Mouse (Mus musculus) erythroid progenitor cell, adult 5-6 weeks (primary cell): Measurements from ENCODE around the gene Fam84b. TPM values are rescaled to one million over a fixed set of nuclear protein-coding genes. Genes with fewer than 3 reads are reported as not detected.

Source experiments
- ATAC-seq: replicated peaks from 2 replicates; pipeline ENCODE4 v1.8.0; 2016; ENCODE audit warnings: moderate number of reproducible peaks, mild to moderate bottlenecking, moderate TSS enrichment, inconsistent platforms; ENCODE audit not compliant: poor library complexity, low FRiP score, severe bottlenecking
- total RNA-seq, 2 experiments: library from RNA; stranded (forward) in 1 of 2; stranded (reverse) in 1 of 2; fragments of 150-400 nt in 1 of 2; fragments of 186-747, 209-891 nt in 1 of 2; gene quantifications; 2 replicates each; pipeline versions ENCODE4 v1.2.3 to v1.2.4; 2015 to 2017; ENCODE audit warnings: low replicate concordance in 2 of 2

Fam84b gene
- total RNA-seq, 2 experiments from 2014 or later: 0.61 TPM; not detected in 1

- ATAC-seq: no peak
Measured at GRCm38 (mm10) chr15:60834598-60835571, 18.7 kb downstream of the Fam84b start.

GRCm38 (mm10) chr15:60833476-60834218 is 19.9 kb downstream of the Fam84b start:
- no peak for ATAC-seq

GRCm38 (mm10) chr15:60832586-60832985 is 21.0 kb downstream of the Fam84b start:
- ATAC-seq: no peak

- no peak for ATAC-seq
Measured at GRCm38 (mm10) chr15:60826226-60826625, 27.4 kb downstream of the Fam84b start.

GRCm38 (mm10) chr15:60824751-60825227 is 28.8 kb downstream of the Fam84b start:
- ATAC-seq: no peak; the same call in 1 of the 2 replicates

GRCm38 (mm10) chr15:60823870-60824709 is 29.5 kb downstream of the Fam84b start:
- no peak; the same call in 1 of the 2 replicates for ATAC-seq

- no peak for ATAC-seq
Measured at GRCm38 (mm10) chr15:60823620-60823869, 30.0 kb downstream of the Fam84b start.

- ATAC-seq: no peak
Measured at GRCm38 (mm10) chr15:60822803-60823619, 30.6 kb downstream of the Fam84b start.

- ATAC-seq: no peak
Measured at GRCm38 (mm10) chr15:60822101-60822802, 31.3 kb downstream of the Fam84b start.

GRCm38 (mm10) chr15:60818500-60818899 is 35.1 kb downstream of the Fam84b start:
- ATAC-seq: no peak

- ATAC-seq: no peak
Measured at GRCm38 (mm10) chr15:60816478-60816877, 37.1 kb downstream of the Fam84b start.

GRCm38 (mm10) chr15:60814542-60814941 is 39.0 kb downstream of the Fam84b start:
- ATAC-seq: no peak

GRCm38 (mm10) chr15:60793041-60793673 is 60.4 kb downstream of the Fam84b start:
- ATAC-seq: no peak

- ATAC-seq: no peak
Measured at GRCm38 (mm10) chr15:60789084-60789483, 64.5 kb downstream of the Fam84b start.

GRCm38 (mm10) chr15:60783761-60784160 is 69.8 kb downstream of the Fam84b start:
- no peak for ATAC-seq

GRCm38 (mm10) chr15:60779531-60779973 is 74.0 kb downstream of the Fam84b start:
- ATAC-seq: no peak

- ATAC-seq: no peak
Measured at GRCm38 (mm10) chr15:60779063-60779462, 74.5 kb downstream of the Fam84b start.
